Mouse (Mus musculus): ENCODE data around the gene Tspan17.

GRCm38 (mm10) chr13:54827992-54828391, 38.8 kb downstream of the Tspan17 start:
- no peak for TF ChIP-seq CTCF (conservative IDR thresholded peaks at IDR 0.05; ENCODE audit: low read length)
- no peak for TF ChIP-seq NANOG (IDR thresholded peaks at IDR 0.05; ENCODE audit: borderline replicate concordance, low read length)
- TF ChIP-seq POU5F1 (IDR thresholded peaks at IDR 0.05; ENCODE audit: borderline replicate concordance, low read length): no peak

Data from E14TG2a.4 (cell line).